Mouse (Mus musculus) G1E (cell line): ENCODE results near the gene C8b. TPM values are rescaled to one million over a fixed set of nuclear protein-coding genes. Genes with fewer than 3 reads are reported as not detected.

Source experiments
- ATAC-seq: 2 replicates; pipeline ENCODE4 v1.8.0; 2016; ENCODE audit warnings: mild to moderate bottlenecking; ENCODE audit not compliant: insufficient number of reproducible peaks, poor library complexity, low FRiP score, severe bottlenecking; ENCODE audit errors: extremely low read depth
- DNase-seq: peaks from one replicate; pipeline ENCODE4 v3.0.0; 2012; ENCODE audit warnings: low spot score
- H3K27me3 ChIP-seq: 2 replicates; pipeline ENCODE4 v1.6.1; 2012; ENCODE audit warnings: mild to moderate bottlenecking, low read length, inconsistent platforms; ENCODE audit not compliant: insufficient read depth
- H3K36me3 ChIP-seq: replicated peaks from 2 replicates; pipeline ENCODE3; 2012; ENCODE audit warnings: mild to moderate bottlenecking, inconsistent platforms
- H3K4me1 ChIP-seq: 2 replicates; pipeline ENCODE4 v1.6.1; 2012; ENCODE audit warnings: low read depth, low read length, inconsistent platforms, mixed read lengths; ENCODE audit not compliant: insufficient read depth
- H3K4me3 ChIP-seq: 2 replicates; pipeline ENCODE4 v1.5.1; 2012; ENCODE audit warnings: low read depth, mild to moderate bottlenecking, inconsistent platforms, low read length, moderate library complexity, mixed read lengths
- H3K9me3 ChIP-seq: replicated peaks from 2 replicates; pipeline ENCODE4 v1.6.1; 2012; ENCODE audit warnings: inconsistent platforms
- CTCF ChIP-seq: IDR thresholded peaks from 2 replicates; pipeline ENCODE4 v1.5.1; 2012; ENCODE audit warnings: low read depth, low read length, inconsistent platforms, mixed read lengths
- GATA1 ChIP-seq: IDR thresholded peaks from 2 replicates; pipeline ENCODE4 v1.6.1; 2012; ENCODE audit warnings: borderline replicate concordance, low read length, inconsistent platforms, mixed read lengths
- GATA2 ChIP-seq: IDR thresholded peaks from 2 replicates; pipeline ENCODE4 v1.6.1; 2012; ENCODE audit warnings: low read depth, low read length, inconsistent platforms, borderline replicate concordance
- POLR2AphosphoS5 ChIP-seq: IDR thresholded peaks from 2 replicates; pipeline ENCODE4 v1.6.1; 2012; ENCODE audit warnings: low read depth, low read length, inconsistent platforms; ENCODE audit not compliant: insufficient replicate concordance
- TAL1 ChIP-seq: conservative IDR thresholded peaks from 2 replicates; pipeline ENCODE4 v1.6.1; 2012; ENCODE audit warnings: low read depth, low read length, inconsistent platforms, mixed read lengths
- polyA plus RNA-seq: library from polyadenylated mRNA; stranded (reverse); fragments of >175 nt; gene quantifications from 2 replicates; pipeline ENCODE4 v1.2.3, GENCODE M21; 2012
- total RNA-seq, 2 experiments: library from RNA; stranded (forward) in 1 of 2; stranded (reverse) in 1 of 2; fragments of 200-1000 nt in 1 of 2; fragments of >200 nt in 1 of 2; fragmentation: Nextera tagmentation in 1 of 2; gene quantifications; 2 replicates each; pipeline ENCODE4 v1.2.3; 2014 to 2017

Gene C8b
- total and polyA plus RNA-seq, 3 experiments: 0.16 TPM; not detected in 2

DNA sequence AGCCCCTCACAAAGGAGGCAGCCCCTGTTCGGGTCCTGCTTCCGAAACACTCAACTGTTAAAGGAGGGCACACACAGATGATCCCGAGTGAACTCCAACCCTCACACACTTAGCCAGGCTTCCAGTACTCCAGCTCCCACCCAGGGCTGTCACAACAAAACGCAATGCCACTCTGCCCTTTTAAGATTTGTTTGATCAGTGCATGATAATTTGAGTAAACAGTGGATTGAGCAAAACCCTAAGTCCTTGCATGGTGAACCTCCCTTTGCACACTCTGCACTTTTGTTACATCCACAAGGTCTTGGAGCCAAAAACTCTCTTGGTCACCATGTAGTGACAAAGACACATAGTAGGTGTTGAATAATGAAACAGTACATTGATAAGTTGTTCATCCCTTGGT is 38.0 kb downstream of the C8b start:
- Histone ChIP-seq H3K36me3 (no peaks in the 10 kb centered on the region), H3K27me3 (no peaks in the 10 kb centered on the region), H3K4me3 (no peak overlapping the region), H3K4me1 (no peaks in the 10 kb centered on the region), H3K9me3 (peaks cover 58% of the 10 kb centered on the region)
- TF ChIP-seq GATA2: no peak
- TF ChIP-seq POLR2AphosphoS5: no peak
- no peak for TF ChIP-seq GATA1
- TF ChIP-seq TAL1: no peak
- no peak for TF ChIP-seq CTCF
- ATAC-seq (no peak), DNase-seq (no peak)

DNA sequence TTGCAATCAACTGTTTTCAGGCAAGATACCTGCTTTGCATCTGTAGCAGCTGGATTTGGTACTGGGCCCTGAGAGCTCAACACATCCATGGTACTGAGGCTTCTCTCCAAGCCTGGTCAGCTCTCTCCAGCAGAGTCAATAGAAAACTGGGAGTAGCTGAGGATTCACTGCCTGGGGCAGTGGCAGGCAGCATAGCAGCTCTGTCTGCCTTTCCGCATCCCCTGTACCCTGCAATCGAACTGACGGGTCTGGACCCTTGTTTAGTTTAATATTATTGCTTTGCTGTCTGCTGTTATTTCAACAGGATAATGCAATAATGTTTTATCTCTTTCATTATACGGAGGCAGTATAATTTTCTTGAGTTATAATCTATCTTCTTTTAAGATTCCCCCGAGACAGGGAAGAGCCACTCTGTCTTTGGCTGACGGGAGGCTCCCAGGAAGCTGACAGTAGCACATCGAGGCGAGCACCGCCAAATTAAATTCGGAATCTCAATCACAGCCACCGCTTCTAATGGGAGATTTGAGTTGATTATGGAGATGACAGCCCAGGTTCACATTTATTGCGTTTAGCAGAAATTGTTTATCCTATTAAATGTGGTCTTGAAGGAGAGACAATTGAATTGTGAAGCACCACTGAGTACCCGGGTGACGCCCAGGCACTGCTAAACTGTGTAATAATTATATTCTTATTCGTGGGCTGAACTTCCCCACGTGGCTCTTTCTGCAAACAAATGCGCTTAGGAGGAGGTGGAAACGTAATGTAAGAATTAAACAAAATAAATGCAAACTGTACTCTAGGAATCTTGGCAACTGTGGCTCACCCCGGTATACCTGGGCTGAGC is 39.5 kb downstream of the C8b start:
- Histone ChIP-seq H3K9me3 (peaks cover 50% of the 10 kb centered on the region), H3K4me1 (no peaks in the 10 kb centered on the region), H3K27me3 (no peaks in the 10 kb centered on the region), H3K4me3 (no peak overlapping the region), H3K36me3 (no peaks in the 10 kb centered on the region)
- TF ChIP-seq GATA2 (no peak), TAL1 (no peak), POLR2AphosphoS5 (no peak), CTCF (no peak), GATA1 (no peak)
- ATAC-seq: no peak
- DNase-seq: no peak

DNA sequence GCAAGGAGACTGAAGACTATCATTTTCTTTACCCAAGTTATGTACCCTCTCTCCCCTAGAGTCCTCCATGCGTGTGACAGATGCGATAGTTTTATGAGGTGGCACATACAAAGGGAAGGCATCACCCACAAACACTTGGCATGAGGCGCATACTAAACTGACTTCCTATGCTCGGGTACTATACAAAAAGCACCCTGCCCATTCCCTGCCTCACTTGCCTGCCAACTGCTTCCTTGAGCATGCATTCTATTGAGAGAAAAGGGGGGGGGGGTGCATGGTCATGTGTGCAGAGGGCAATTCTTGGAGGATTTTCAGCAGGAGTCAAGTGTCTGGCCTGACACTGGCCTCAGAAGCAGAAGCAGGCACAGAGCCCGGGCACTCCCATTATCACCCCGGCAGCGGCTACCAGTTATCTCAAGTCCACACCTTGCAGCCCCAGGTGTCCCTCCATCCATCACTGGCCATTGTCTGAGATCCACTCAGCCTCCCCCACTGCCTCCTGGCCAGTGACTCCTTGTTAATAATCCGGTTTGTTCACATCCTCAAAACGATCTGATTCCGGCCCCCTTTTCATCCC is 44.7 kb downstream of the C8b start:
- no peaks in the 10 kb centered on the region for H3K36me3 ChIP-seq
- TF ChIP-seq GATA1 (no peak), TAL1 (no peak), GATA2 (no peak), POLR2AphosphoS5 (no peak), CTCF (no peak)
- H3K27me3 ChIP-seq: no peaks in the 10 kb centered on the region
- no peak for ATAC-seq
- H3K9me3 ChIP-seq: peaks cover 52% of the 10 kb centered on the region
- H3K4me1 ChIP-seq: no peaks in the 10 kb centered on the region
- no peak overlapping the region for H3K4me3 ChIP-seq
- no peak for DNase-seq

DNA sequence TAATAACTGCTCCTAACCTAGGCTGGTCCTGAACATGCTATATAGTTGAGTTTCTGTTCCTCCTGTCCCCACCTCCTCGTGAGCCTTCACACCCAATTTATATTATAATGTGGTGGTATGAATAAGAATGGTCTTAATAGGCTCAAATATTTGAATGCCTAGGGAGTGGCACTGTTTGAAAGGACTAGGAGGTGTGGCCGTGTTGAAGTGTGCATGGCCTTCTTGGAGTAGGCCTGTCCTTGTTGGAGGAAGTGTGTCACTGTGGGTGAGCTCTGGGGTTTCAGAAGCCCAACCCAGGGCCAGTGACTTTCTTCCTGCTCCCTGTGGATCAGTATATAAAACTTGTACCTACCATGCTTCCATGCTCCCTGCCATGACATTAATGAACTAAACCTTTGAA is 47.5 kb downstream of the C8b start:
- TF ChIP-seq GATA2: no peak
- TF ChIP-seq POLR2AphosphoS5: no peak
- no peak for TF ChIP-seq TAL1
- TF ChIP-seq CTCF: no peak
- TF ChIP-seq GATA1: no peak
- DNase-seq: no peak
- Histone ChIP-seq H3K27me3 (no peaks in the 10 kb centered on the region), H3K4me1 (no peaks in the 10 kb centered on the region), H3K9me3 (peaks cover 60% of the 10 kb centered on the region), H3K36me3 (no peaks in the 10 kb centered on the region), H3K4me3 (no peak overlapping the region)
- no peak for ATAC-seq

DNA sequence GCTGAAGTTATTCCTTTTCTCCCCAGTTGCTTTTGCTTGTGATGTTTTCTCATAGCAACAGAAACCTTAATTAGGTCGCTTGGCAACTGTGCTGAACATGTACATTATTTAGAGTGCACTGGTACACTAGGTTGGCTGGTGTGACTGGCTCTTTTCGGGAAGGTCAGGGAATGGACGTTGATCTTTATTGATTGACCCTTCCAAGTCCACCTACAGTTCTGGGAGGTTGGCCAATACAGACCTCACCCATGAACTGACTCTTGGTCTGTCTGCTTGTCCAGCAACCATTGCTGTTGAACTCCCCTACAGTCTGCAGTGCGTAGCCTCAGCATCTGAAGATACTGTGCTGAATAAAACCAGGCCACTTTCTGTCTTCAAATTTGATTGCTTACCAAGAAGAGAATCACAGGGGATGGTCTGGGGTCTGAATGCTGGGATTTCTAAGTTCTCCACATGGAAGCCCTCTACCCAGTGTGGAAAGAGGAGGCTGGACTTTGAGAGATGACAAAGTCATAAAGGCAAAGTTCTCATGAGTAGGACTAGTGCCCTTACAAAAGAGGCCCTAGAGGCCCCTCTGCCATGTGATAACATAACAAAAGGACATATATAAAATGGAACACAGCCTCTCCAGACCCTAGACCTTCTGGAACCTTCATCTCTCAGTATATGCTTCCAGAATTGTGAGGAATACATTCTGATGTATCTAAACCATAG is 50.6 kb downstream of the C8b start:
- DNase-seq (no peak), ATAC-seq (no peak)
- H3K4me1 ChIP-seq: no peaks in the 10 kb centered on the region
- TF ChIP-seq CTCF (no peak), GATA2 (no peak), POLR2AphosphoS5 (no peak), GATA1 (no peak), TAL1 (no peak)
- no peaks in the 10 kb centered on the region for H3K27me3 ChIP-seq
- no peak overlapping the region for H3K4me3 ChIP-seq
- H3K9me3 ChIP-seq: peaks cover 69% of the 10 kb centered on the region
- H3K36me3 ChIP-seq: no peaks in the 10 kb centered on the region

DNA sequence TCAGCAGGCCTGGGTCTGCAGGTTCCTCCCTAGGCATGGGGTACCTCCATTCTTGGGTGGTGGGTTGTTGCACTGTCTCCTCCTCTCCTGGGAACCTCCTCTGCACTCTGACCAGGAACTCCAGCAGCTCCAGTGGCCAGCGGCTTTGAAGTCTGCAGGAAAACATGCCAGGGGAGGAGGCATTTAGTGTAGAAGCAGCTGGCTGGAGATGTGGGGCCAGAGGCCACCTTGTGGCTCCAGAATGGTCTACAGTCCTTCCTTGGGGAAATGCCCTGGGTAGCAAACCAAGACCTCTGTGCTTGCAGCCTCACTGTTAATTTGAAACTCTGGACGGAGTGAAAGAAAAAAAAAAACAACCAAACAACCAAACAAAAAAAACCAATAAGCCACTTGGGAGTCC is 51.4 kb downstream of the C8b start:
- Histone ChIP-seq H3K9me3 (peaks cover 70% of the 10 kb centered on the region), H3K4me3 (no peak overlapping the region), H3K4me1 (no peaks in the 10 kb centered on the region), H3K27me3 (no peaks in the 10 kb centered on the region), H3K36me3 (no peaks in the 10 kb centered on the region)
- ATAC-seq (no peak), DNase-seq (no peak)
- TF ChIP-seq CTCF (no peak), GATA1 (no peak), POLR2AphosphoS5 (no peak), GATA2 (no peak), TAL1 (no peak)
